Mouse (Mus musculus) lung, embryonic 16.5 days (tissue): Measurements from ENCODE around the gene Ctu1. TPM values are rescaled to one million over a fixed set of nuclear protein-coding genes. Genes with fewer than 3 reads are reported as not detected.
"Not testable (repeated sequence)": the region's sequence is repeated elsewhere in the genome, so short reads cannot be mapped to it uniquely, and the experiment has no call there.

Experiments used
- ATAC-seq: fragments of 200-750 bp; cut with Nextera tagmentation; 2 replicates; pipeline ENCODE4 v1.8.0; 2017; ENCODE audit warnings: low read depth, mild to moderate bottlenecking, moderate library complexity
- H3K27ac ChIP-seq: fragments of 300-500 bp; sonication (generic); 2 replicates; pipeline ENCODE4 v1.5.1; 2014; ENCODE audit warnings: mild to moderate bottlenecking, control low read depth, low read length
- H3K27me3 ChIP-seq: fragments of 300-500 bp; sonication (generic); 2 replicates; pipeline ENCODE4 v1.6.1; 2014; ENCODE audit warnings: low read depth, low read length, mixed read lengths; ENCODE audit not compliant: control insufficient read depth, insufficient read depth
- H3K36me3 ChIP-seq: fragments of 300-500 bp; sonication (generic); 2 replicates; pipeline ENCODE4 v1.6.1; 2014; ENCODE audit warnings: low read length; ENCODE audit not compliant: control insufficient read depth, insufficient read depth
- H3K4me1 ChIP-seq: fragments of 300-500 bp; sonication (generic); replicated peaks from 2 replicates; pipeline ENCODE4 v1.6.1; 2014; ENCODE audit warnings: low read length, mixed read lengths; ENCODE audit not compliant: control insufficient read depth, insufficient read depth
- H3K4me2 ChIP-seq: fragments of 300-500 bp; sonication (generic); 2 replicates; pipeline ENCODE4 v1.6.1; 2014; ENCODE audit warnings: low read depth, low read length, control low read depth
- H3K4me3 ChIP-seq: fragments of 300-500 bp; sonication (generic); 2 replicates; pipeline ENCODE4 v1.5.1; 2014; ENCODE audit warnings: mild to moderate bottlenecking, low read length, control low read depth
- H3K9ac ChIP-seq: fragments of 300-500 bp; sonication (generic); 2 replicates; pipeline ENCODE4 v1.6.1; 2014; ENCODE audit warnings: low read length, control low read depth
- H3K9me3 ChIP-seq: fragments of 300-500 bp; sonication (generic); 2 replicates; pipeline ENCODE4 v1.6.1; 2016; ENCODE audit warnings: low read length; ENCODE audit not compliant: control insufficient read depth
- WGBS: fragments of 180-500 bp; shearing (Covaris S2); extraction: QIAGEN DNeasy Blood & Tissue Kit; methylation state at CpG from one replicate; pipeline ENCODE4 v1.1.7; 2014; 5-methylcytosine and 5-hydroxymethylcytosine counted together
- polyA plus RNA-seq: library from polyadenylated mRNA; unstranded; fragments of >200 nt; fragmentation: Nextera tagmentation; extraction: Ambion mirVana; gene quantifications from 2 replicates; pipeline ENCODE4 v1.2.1, GENCODE M21; 2015

The Ctu1 gene
- polyA plus RNA-seq, 1 experiment from 2014 or later = 13.0 TPM

DNA sequence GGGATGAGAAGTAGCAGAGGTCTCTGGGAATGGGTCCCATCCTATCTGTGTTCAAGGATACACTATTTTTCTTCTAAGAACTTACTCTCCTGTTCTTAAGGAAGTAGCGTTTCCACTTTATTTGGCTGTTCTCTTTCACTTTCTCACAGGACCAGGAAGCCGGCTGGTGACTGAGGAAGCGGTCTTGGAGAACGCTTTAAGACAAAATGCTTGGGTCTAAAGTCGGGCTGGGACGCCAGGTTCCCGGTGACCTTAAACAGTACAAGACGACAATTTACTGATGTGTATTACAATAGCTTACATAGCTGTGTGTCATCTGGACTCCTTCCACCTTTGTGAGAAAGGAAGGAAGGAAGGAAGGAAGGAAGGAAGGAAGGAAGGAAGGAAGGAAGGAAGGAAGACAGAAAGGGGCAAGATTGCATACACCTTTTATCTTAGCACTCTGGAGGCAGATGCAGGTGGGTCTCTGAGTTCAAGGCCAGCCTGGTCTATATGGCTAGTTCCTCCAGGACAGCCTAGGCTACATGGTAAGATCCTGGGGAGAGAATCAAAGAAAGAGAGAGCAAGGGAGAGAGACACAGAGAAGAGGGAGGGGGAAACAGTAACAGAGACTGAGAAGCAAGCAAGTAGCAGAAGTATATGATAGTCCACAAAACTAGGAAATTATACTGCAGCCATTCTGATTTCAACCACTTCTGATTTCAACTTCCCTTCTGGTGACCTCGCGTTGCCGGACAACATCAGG lies 580 bp upstream of the Ctu1 start:
- Histone ChIP-seq H3K36me3 (peaks cover 14% of the 10 kb centered on the region), H3K4me2 (peak overlapping the region; percentile 71), H3K9me3 (no peaks in the 10 kb centered on the region), H3K9ac (peak overlapping the region; percentile 40), H3K27ac (peak overlapping the region; percentile 14; the same call in 1 of the 2 replicates), H3K27me3 (no peaks in the 10 kb centered on the region), H3K4me3 (peak overlapping the region; percentile 81), H3K4me1 (peaks cover 8% of the 10 kb centered on the region)
- ATAC-seq = no peak; the same call in 1 of the 2 replicates
- WGBS = 68% methylated on average over 11 of the region's 11 CpGs

GRCm38 (mm10) chr7:43672581-43673260 lies 905 bp downstream of the Ctu1 start:
- ATAC-seq = peak; percentile 5; the same call in 1 of the 2 replicates
- 8% methylated on average over 10 of the region's 10 CpGs for WGBS
- Histone ChIP-seq H3K27ac (peak overlapping the region; percentile 65), H3K9me3 (peaks cover 3% of the 10 kb centered on the region; the same call in 1 of the 2 replicates), H3K9ac (peak overlapping the region; percentile 84), H3K36me3 (peaks cover 29% of the 10 kb centered on the region), H3K4me2 (peak overlapping the region; percentile 71), H3K27me3 (no peaks in the 10 kb centered on the region), H3K4me1 (peaks cover 8% of the 10 kb centered on the region), H3K4me3 (peak overlapping the region; percentile 81)

DNA sequence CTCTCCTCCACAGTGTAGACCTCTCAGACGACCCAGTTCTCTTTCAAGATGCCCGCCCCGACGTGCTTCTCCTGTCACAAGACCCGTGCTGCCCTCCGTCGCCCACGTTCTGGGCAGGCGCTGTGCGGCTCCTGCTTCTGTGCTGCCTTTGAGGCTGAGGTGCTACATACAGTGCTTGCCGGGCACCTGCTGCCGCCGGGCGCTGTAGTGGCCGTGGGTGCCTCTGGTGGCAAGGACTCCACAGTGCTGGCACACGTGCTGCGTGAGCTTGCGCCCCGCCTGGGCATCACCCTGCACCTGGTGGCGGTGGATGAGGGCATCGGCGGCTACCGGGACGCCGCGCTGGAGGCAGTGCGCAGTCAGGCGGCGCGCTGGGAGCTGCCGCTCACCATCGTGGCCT lies 3.3 kb downstream of the Ctu1 start:
- WGBS = 89% methylated on average over 32 of the region's 32 CpGs
- Histone ChIP-seq H3K4me3 (no peak overlapping the region), H3K27ac (no peak overlapping the region), H3K9ac (no peak overlapping the region), H3K4me2 (no peak overlapping the region), H3K9me3 (peaks cover 3% of the 10 kb centered on the region; the same call in 1 of the 2 replicates), H3K27me3 (no peaks in the 10 kb centered on the region), H3K36me3 (peaks cover 36% of the 10 kb centered on the region), H3K4me1 (peaks cover 8% of the 10 kb centered on the region)
- ATAC-seq = no peak

- Histone ChIP-seq H3K36me3 (peaks cover 36% of the 10 kb centered on the region), H3K4me3 (no peak overlapping the region), H3K27ac (no peak overlapping the region), H3K27me3 (no peaks in the 10 kb centered on the region), H3K9ac (no peak overlapping the region), H3K4me1 (no peaks in the 10 kb centered on the region), H3K9me3 (peaks cover 3% of the 10 kb centered on the region; the same call in 1 of the 2 replicates), H3K4me2 (no peak overlapping the region)
- ATAC-seq = no peak
Observed at GRCm38 (mm10) chr7:43678517-43678916, 6.7 kb downstream of the Ctu1 start.

DNA sequence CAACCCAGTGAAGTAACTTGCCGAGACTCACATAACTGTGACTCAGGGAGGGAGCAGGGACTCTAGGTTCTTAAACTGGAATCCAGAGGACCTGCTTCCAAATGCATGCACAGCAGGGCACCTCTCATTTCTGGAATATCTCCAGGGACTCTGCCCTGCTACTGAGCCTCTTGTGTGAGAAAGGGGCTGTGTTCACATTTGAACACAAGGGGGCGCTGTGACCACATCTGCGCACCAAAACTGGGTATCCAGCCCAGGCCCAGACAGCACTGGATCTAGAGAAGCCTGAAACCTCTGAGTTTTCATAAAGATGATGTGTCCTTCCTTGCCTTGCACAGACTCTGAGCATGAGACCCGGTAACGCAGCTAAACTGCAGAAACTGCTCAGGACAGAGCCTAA lies 9.1 kb downstream of the Ctu1 start:
- peaks cover 24% of the 10 kb centered on the region for H3K36me3 ChIP-seq
- peaks cover 3% of the 10 kb centered on the region; the same call in 1 of the 2 replicates for H3K9me3 ChIP-seq
- H3K4me3 ChIP-seq = no peak overlapping the region
- peaks cover 6% of the 10 kb centered on the region for H3K4me1 ChIP-seq
- H3K9ac ChIP-seq = no peak overlapping the region
- no peaks in the 10 kb centered on the region for H3K27me3 ChIP-seq
- H3K27ac ChIP-seq = no peak overlapping the region
- no peak; the same call in 1 of the 2 replicates for ATAC-seq
- H3K4me2 ChIP-seq = no peak overlapping the region
- 16% methylated on average over 5 of the region's 5 CpGs for WGBS

DNA sequence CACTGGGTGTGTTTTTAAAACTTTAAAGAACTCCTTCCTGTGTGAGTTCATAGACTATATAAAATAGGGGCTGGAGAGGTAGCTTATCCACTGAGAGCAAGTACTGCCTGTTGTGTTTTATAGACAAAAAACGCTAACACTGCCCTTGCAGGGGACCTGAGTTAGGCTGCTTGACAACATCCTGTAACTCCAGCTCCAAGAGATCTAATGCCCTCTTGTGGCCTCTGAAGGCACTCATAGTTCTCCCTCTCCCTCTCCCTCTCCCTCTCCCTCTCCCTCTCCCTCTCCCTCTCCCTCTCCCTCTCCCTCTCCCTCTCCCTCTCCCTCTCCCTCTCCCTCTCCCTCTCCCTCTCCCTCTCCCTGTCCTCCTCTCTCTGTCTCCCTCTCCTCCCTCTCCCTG lies 10.7 kb downstream of the Ctu1 start:
- not testable (repeated sequence) for H3K4me3 ChIP-seq, H3K27ac ChIP-seq, H3K36me3 ChIP-seq, H3K27me3 ChIP-seq, ATAC-seq, H3K4me1 ChIP-seq, H3K4me2 ChIP-seq, H3K9ac ChIP-seq, H3K9me3 ChIP-seq
- 8% methylated on average over 1 of the region's 1 CpGs for WGBS

GRCm38 (mm10) chr7:43685088-43685487 lies 13.3 kb downstream of the Ctu1 start:
- no peak overlapping the region for H3K4me3 ChIP-seq
- no peak overlapping the region for H3K4me2 ChIP-seq
- no peaks in the 10 kb centered on the region for H3K36me3 ChIP-seq
- peak; percentile 55 for ATAC-seq
- H3K27ac ChIP-seq = no peak overlapping the region
- 37% methylated on average over 7 of the region's 7 CpGs for WGBS
- peaks cover 6% of the 10 kb centered on the region for H3K4me1 ChIP-seq
- H3K27me3 ChIP-seq = no peaks in the 10 kb centered on the region
- no peaks in the 10 kb centered on the region for H3K9me3 ChIP-seq
- H3K9ac ChIP-seq = no peak overlapping the region

DNA sequence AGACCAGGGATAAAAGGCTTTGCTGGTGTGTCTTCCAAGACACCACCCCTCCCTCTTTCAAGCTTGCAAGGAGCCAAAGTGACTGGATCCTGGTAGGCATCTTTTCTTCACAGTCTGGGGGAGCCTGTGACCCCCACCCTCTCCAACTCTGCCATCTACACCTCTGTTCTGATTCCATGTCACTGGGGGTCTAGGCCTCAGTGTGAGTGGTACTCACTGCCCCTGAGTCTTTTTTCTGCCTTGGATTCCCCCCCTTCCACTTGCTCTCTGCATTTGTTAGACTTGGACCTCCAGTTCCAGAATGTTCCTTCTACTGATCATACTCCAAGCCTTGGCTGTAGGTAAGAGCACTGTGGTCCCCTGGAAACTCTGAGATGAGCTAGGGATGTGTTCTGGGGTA lies 18.3 kb downstream of the Ctu1 start, which contains the start of gene Klk14:
Gene Klk14, plus strand, starts transcription at position 301 of the 400 bp plus-strand sequence.
- no peaks in the 10 kb centered on the region for H3K27me3 ChIP-seq
- H3K27ac ChIP-seq = no peak within 1 kb of the TSS
- H3K36me3 ChIP-seq = no peaks in the 10 kb centered on the region
- no peak within 1 kb of the TSS for H3K4me3 ChIP-seq
- H3K9me3 ChIP-seq = no peaks in the 10 kb centered on the region
- no peak within 1 kb of the TSS for H3K9ac ChIP-seq
- H3K4me2 ChIP-seq = no peak within 1 kb of the TSS
- ATAC-seq = no peak
- peaks cover 2% of the 10 kb centered on the region for H3K4me1 ChIP-seq

DNA sequence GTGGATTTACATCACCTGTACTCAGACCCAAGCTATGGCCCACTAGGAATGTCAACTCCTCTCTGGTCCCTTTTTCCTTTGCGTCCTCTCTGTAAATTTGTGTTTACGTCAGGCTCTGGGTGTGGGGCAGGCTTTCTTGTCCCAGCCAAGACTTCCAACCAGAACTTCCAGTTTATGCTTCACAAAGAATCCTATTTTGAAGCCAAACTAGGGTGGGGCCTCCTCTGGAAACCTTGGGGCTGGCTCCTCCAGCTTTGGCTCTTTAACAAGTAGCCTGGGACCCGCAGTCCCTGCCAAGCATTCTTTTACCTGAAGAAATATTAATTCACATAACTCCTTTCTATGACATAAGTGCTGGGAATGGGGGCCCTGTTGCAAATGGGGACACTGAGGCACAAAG lies 38.2 kb downstream of the Ctu1 start:
- no peaks in the 10 kb centered on the region for H3K9me3 ChIP-seq
- H3K9ac ChIP-seq = no peak overlapping the region
- H3K4me1 ChIP-seq = peaks cover 15% of the 10 kb centered on the region
- no peak overlapping the region for H3K27ac ChIP-seq
- no peak for ATAC-seq
- WGBS = 73% methylated on average over 3 of the region's 3 CpGs
- H3K27me3 ChIP-seq = no peaks in the 10 kb centered on the region
- no peaks in the 10 kb centered on the region for H3K36me3 ChIP-seq
- H3K4me3 ChIP-seq = no peak overlapping the region
- H3K4me2 ChIP-seq = no peak overlapping the region
